Mouse (Mus musculus): Measurements from ENCODE around the gene Mrtfa. TPM values are rescaled to one million over a fixed set of nuclear protein-coding genes. Genes with fewer than 3 reads are reported as not detected.
A peak's percentile ranks its signal among the peaks of the same experiment; 100 is the strongest.

Mrtfa gene
- total and polyA plus RNA-seq, 2 experiments from 2014 or later: 22.6 to 32.1 TPM

DNA sequence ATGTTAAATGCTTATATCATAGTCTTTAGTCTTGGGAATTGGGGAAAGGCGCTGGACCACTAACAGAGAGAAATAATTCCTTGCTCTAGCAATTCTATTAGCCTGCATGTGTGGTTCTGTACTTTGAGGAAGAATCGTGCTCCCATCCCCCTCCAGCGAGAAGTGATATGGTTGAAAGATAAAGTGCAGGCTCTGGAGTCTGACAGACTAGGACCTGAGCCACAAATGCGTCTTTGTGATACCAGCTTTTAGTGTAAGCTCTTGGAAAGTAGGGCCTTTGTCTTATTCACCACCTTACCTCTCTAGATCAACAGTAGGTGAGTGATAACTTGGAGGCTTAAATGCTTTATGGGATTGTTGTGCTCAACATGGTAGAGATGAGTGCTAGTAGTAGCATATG is 209.4 kb downstream of the Mrtfa start:
- Histone ChIP-seq H3K9ac (replicated peaks; ENCODE audit: low read length) (no peak overlapping the region), H3K27me3 (ENCODE audit: insufficient read depth, low read length) (no peaks in the 10 kb centered on the region), H3K4me2 (ENCODE audit: low read depth, low read length) (no peak overlapping the region), H3K4me1 (ENCODE audit: insufficient read depth, low read length) (peaks cover 8% of the 10 kb centered on the region; the same call in 1 of the 2 replicates), H3K27ac (no peak overlapping the region), H3K4me3 (ENCODE audit: low read length) (no peak overlapping the region), H3K9me3 (ENCODE audit: low read length) (no peaks in the 10 kb centered on the region), H3K36me3 (ENCODE audit: insufficient read depth, low read length) (no peaks in the 10 kb centered on the region)
- ATAC-seq: no peak
- DNase-seq (ENCODE audit: low spot score): no peak
- 90% methylated on average over 4 of the region's 4 CpGs for WGBS
- TF ChIP-seq CTCF (IDR thresholded peaks at IDR 0.05; ENCODE audit: low read depth): no peak

DNA sequence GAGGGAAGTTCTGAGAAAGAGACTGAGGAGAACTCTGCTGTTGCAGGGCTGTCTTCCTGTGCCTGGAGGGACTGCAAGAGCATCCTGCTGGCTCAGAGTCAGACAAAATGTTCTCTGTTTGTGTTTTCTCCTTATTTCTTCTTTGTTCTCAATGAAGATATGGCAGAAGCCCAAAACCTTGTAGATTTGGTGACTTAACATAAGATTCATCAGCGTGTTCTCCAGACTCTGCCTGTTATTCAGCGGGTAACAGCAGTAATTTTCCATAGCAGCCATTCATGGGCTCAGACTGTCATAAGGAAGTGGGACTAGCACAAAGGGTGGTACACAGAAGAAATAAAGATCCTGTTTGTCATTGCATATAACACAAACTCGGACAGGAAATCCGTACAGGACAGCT is 210.9 kb downstream of the Mrtfa start:
- Histone ChIP-seq H3K4me3 (ENCODE audit: low read length) (no peak overlapping the region), H3K4me1 (ENCODE audit: insufficient read depth, low read length) (peaks cover 8% of the 10 kb centered on the region; the same call in 1 of the 2 replicates), H3K9ac (replicated peaks; ENCODE audit: low read length) (no peak overlapping the region), H3K4me2 (ENCODE audit: low read depth, low read length) (no peak overlapping the region), H3K27ac (no peak overlapping the region), H3K9me3 (ENCODE audit: low read length) (no peaks in the 10 kb centered on the region), H3K27me3 (ENCODE audit: insufficient read depth, low read length) (no peaks in the 10 kb centered on the region), H3K36me3 (ENCODE audit: insufficient read depth, low read length) (no peaks in the 10 kb centered on the region)
- ATAC-seq (no peak), DNase-seq (ENCODE audit: low spot score) (no peak)
- no peak for TF ChIP-seq CTCF (IDR thresholded peaks at IDR 0.05; ENCODE audit: low read depth)
- 59% methylated on average over 4 of the region's 4 CpGs for WGBS

DNA sequence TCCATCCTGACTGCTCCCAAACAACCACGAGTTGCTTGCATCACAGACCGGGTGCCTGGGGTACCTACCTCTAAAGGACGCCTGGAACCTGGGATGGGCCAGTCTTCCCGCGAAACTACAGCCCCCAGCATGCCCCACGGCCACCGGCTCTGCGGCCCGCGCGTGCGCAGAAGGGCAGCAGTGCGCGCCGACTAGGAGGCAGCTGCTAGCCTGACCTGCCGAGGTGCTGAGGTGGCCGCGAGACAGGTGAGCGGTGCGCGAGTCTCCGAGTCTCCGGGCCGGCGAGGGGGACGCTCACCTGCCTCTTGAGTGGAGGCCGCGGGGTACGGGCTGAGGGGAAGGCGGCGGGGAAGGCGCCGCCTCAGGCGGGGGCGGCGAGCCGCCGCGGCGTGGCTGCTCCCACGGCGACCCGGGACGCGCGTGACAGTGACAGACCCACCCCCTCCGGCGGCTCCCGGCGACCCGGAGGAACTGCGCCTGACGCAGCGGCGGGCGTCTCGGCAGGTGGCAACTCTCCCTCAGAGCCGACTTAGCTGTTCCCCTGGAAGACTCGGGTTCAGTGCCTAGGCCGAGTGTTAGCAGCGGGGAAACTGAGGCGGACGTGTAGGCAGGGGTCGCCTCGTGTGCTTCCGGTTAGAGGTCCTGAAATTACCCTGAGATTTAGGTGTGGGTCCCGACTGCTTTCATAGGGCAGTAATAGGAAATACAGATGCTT is 212.8 kb downstream of the Mrtfa start, which contains the start of gene Sgsm3:
Sgsm3 (plus strand) TSS at position 146 of the 715 bp plus-strand sequence.
- Histone ChIP-seq H3K9me3 (ENCODE audit: low read length) (no peaks in the 10 kb centered on the region), H3K4me2 (ENCODE audit: low read depth, low read length) (peak within 1 kb of the TSS; percentile 92), H3K27ac (peak within 1 kb of the TSS; percentile 71), H3K4me3 (ENCODE audit: low read length) (peak within 1 kb of the TSS; percentile 89), H3K4me1 (ENCODE audit: insufficient read depth, low read length) (peaks cover 8% of the 10 kb centered on the region; the same call in 1 of the 2 replicates), H3K9ac (replicated peaks; ENCODE audit: low read length) (peak within 1 kb of the TSS; percentile 82), H3K27me3 (ENCODE audit: insufficient read depth, low read length) (no peaks in the 10 kb centered on the region), H3K36me3 (ENCODE audit: insufficient read depth, low read length) (no peaks in the 10 kb centered on the region)
- no peak for TF ChIP-seq CTCF (IDR thresholded peaks at IDR 0.05; ENCODE audit: low read depth)
- ATAC-seq: peak; percentile 95
- WGBS: under 1% methylated on average over 67 of the region's 67 CpGs
- DNase-seq (ENCODE audit: low spot score): peak; percentile 93

- H3K27ac ChIP-seq: no peak overlapping the region
- WGBS: 88% methylated on average over 3 of the region's 3 CpGs
These were observed 214.9 kb downstream of the Mrtfa start for GRCm38 (mm10) chr15:80975666-80976065.

GRCm38 (mm10) chr15:80974311-80974710 is 216.2 kb downstream of the Mrtfa start:
- DNase-seq (ENCODE audit: low spot score): no peak
- H3K9me3 ChIP-seq (ENCODE audit: low read length): no peaks in the 10 kb centered on the region
- no peak overlapping the region for H3K4me2 ChIP-seq (ENCODE audit: low read depth, low read length)
- H3K27ac ChIP-seq: no peak overlapping the region
- H3K27me3 ChIP-seq (ENCODE audit: insufficient read depth, low read length): no peaks in the 10 kb centered on the region
- H3K4me3 ChIP-seq (ENCODE audit: low read length): no peak overlapping the region
- peaks cover 13% of the 10 kb centered on the region for H3K36me3 ChIP-seq (ENCODE audit: insufficient read depth, low read length)
- 57% methylated on average over 5 of the region's 5 CpGs for WGBS
- no peak for TF ChIP-seq CTCF (IDR thresholded peaks at IDR 0.05; ENCODE audit: low read depth)
- peaks cover 8% of the 10 kb centered on the region; the same call in 1 of the 2 replicates for H3K4me1 ChIP-seq (ENCODE audit: insufficient read depth, low read length)
- H3K9ac ChIP-seq (replicated peaks; ENCODE audit: low read length): no peak overlapping the region
- ATAC-seq: no peak

More at GRCm38 (mm10) chr15:80975666-80976065, 214.9 kb downstream of the Mrtfa start:
- no peak for ATAC-seq
- Histone ChIP-seq H3K4me3 (ENCODE audit: low read length) (no peak overlapping the region), H3K4me1 (ENCODE audit: insufficient read depth, low read length) (peaks cover 8% of the 10 kb centered on the region; the same call in 1 of the 2 replicates), H3K9me3 (ENCODE audit: low read length) (no peaks in the 10 kb centered on the region), H3K9ac (replicated peaks; ENCODE audit: low read length) (no peak overlapping the region), H3K4me2 (ENCODE audit: low read depth, low read length) (no peak overlapping the region), H3K27me3 (ENCODE audit: insufficient read depth, low read length) (no peaks in the 10 kb centered on the region), H3K36me3 (ENCODE audit: insufficient read depth, low read length) (peaks cover 1% of the 10 kb centered on the region; the same call in 1 of the 2 replicates)
- no peak for TF ChIP-seq CTCF (IDR thresholded peaks at IDR 0.05; ENCODE audit: low read depth)
- no peak for DNase-seq (ENCODE audit: low spot score)

DNA sequence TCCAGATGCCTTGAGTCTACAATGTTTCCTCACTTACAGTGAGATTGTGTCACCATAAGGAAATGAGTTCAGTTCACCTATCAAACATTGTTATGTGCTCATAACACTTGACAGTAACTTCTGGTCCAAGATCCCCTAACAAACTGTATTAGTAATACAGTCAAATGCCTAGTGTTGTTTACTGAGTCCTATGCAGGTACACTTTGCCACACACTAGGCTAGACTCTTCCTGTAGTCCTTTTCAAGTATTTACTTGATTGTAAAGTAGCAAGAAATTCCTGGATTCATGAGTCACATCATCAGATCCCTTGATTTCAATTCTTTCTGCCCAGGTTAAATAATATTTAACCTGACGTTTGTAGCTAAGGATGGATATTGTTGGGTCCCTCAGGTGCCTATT is 221.2 kb downstream of the Mrtfa start:
- Histone ChIP-seq H3K9me3 (ENCODE audit: low read length) (no peaks in the 10 kb centered on the region), H3K4me3 (ENCODE audit: low read length) (no peak overlapping the region), H3K27me3 (ENCODE audit: insufficient read depth, low read length) (no peaks in the 10 kb centered on the region), H3K4me1 (ENCODE audit: insufficient read depth, low read length) (no peaks in the 10 kb centered on the region), H3K9ac (replicated peaks; ENCODE audit: low read length) (no peak overlapping the region), H3K27ac (no peak overlapping the region), H3K4me2 (ENCODE audit: low read depth, low read length) (no peak overlapping the region), H3K36me3 (ENCODE audit: insufficient read depth, low read length) (peaks cover 50% of the 10 kb centered on the region)
- no peak for TF ChIP-seq CTCF (IDR thresholded peaks at IDR 0.05; ENCODE audit: low read depth)
- no peak for DNase-seq (ENCODE audit: low spot score)
- WGBS: 93% methylated on average over 1 of the region's 1 CpGs
- no peak for ATAC-seq

Other genes starting within 250 kb of the Mrtfa start
- 77.6 and 97.6 TPM in 2 replicates for gene Adsl, start 242.3 kb downstream of the Mrtfa start, total RNA-seq (2014; rRNA removed)
- 95.3 and 96.3 TPM in 2 replicates for gene Adsl, start 242.3 kb downstream of the Mrtfa start, polyA plus RNA-seq (2015; fragmentation: Nextera tagmentation; extraction: Ambion mirVana)
- gene Sgsm3, start 213.0 kb downstream of the Mrtfa start, total RNA-seq (2014; rRNA removed): 75.8 and 91.4 TPM in 2 replicates
- 59.4 and 60.6 TPM in 2 replicates for gene Sgsm3, start 213.0 kb downstream of the Mrtfa start, polyA plus RNA-seq (2015; fragmentation: Nextera tagmentation; extraction: Ambion mirVana)
- 5.9 and 11.1 TPM in 2 replicates for gene Mchr1, start 44.7 kb upstream of the Mrtfa start, total RNA-seq (2014; rRNA removed)
- gene Mchr1, start 44.7 kb upstream of the Mrtfa start, polyA plus RNA-seq (2015; fragmentation: Nextera tagmentation; extraction: Ambion mirVana): 7.0 and 7.8 TPM in 2 replicates
- 57.9 and 66.3 TPM in 2 replicates for gene Slc25a17, start 170.1 kb upstream of the Mrtfa start, total RNA-seq (2014; rRNA removed)
- gene Slc25a17, start 170.1 kb upstream of the Mrtfa start, polyA plus RNA-seq (2015; fragmentation: Nextera tagmentation; extraction: Ambion mirVana): 110 and 113 TPM in 2 replicates
- gene St13, start 209.3 kb upstream of the Mrtfa start, total RNA-seq (2014; rRNA removed): 83.8 and 87.8 TPM in 2 replicates
- 209 and 221 TPM in 2 replicates for gene St13, start 209.3 kb upstream of the Mrtfa start, polyA plus RNA-seq (2015; fragmentation: Nextera tagmentation; extraction: Ambion mirVana)
- 7.7 and 12.7 TPM in 2 replicates for gene Xpnpep3, start 209.4 kb upstream of the Mrtfa start, total RNA-seq (2014; rRNA removed)
- 6.5 and 6.7 TPM in 2 replicates for gene Xpnpep3, start 209.4 kb upstream of the Mrtfa start, polyA plus RNA-seq (2015; fragmentation: Nextera tagmentation; extraction: Ambion mirVana)
- gene Dnajb7, start 217.5 kb upstream of the Mrtfa start, total RNA-seq (2014; rRNA removed): not detected in 2 replicates
- 0.43 and 0.44 TPM in 2 replicates for gene Dnajb7, start 217.5 kb upstream of the Mrtfa start, polyA plus RNA-seq (2015; fragmentation: Nextera tagmentation; extraction: Ambion mirVana)

All from hindbrain, postnatal 0 days (tissue).